Mouse (Mus musculus) cerebellum, postnatal 10 days (tissue): ENCODE measurements around the gene Tet3.

Experiments
- DNase-seq, 2 experiments: peaks; one replicate each; pipeline ENCODE4 v3.0.0; 2021; ENCODE audit warnings: mixed read lengths in 2 of 2

The Tet3 gene

GRCm38 (mm10) chr6:83413686-83414085 lies 45.2 kb downstream of the Tet3 start:
- DNase-seq, result no peak

- no peak for DNase-seq
Observed at GRCm38 (mm10) chr6:83412854-83413401, 46.0 kb downstream of the Tet3 start.

GRCm38 (mm10) chr6:83412362-83412853 lies 46.5 kb downstream of the Tet3 start:
- peak; percentile 59 to 63 for DNase-seq

GRCm38 (mm10) chr6:83411635-83412361 lies 47.1 kb downstream of the Tet3 start:
- DNase-seq, result no peak

GRCm38 (mm10) chr6:83410046-83410706 lies 48.7 kb downstream of the Tet3 start:
- DNase-seq, result peak in 1 of 2 experiments; percentile 38

GRCm38 (mm10) chr6:83408510-83408909 lies 50.4 kb downstream of the Tet3 start:
- no peak for DNase-seq

- DNase-seq, result no peak
Observed at GRCm38 (mm10) chr6:83405511-83406064, 53.3 kb downstream of the Tet3 start.

- no peak for DNase-seq
Observed at GRCm38 (mm10) chr6:83404571-83404970, 54.3 kb downstream of the Tet3 start.

GRCm38 (mm10) chr6:83403481-83403880 lies 55.4 kb downstream of the Tet3 start:
- no peak for DNase-seq

- DNase-seq, result no peak
Observed at GRCm38 (mm10) chr6:83399790-83400189, 59.1 kb downstream of the Tet3 start.

GRCm38 (mm10) chr6:83397728-83398127 lies 61.2 kb downstream of the Tet3 start:
- DNase-seq, result no peak

- peak; percentile 33 to 42 for DNase-seq
Observed at GRCm38 (mm10) chr6:83396711-83397110, 62.2 kb downstream of the Tet3 start.

- DNase-seq, result no peak
Observed at GRCm38 (mm10) chr6:83395544-83396229, 63.2 kb downstream of the Tet3 start.

- no peak for DNase-seq
Observed at GRCm38 (mm10) chr6:83394122-83394521, 64.8 kb downstream of the Tet3 start.

- DNase-seq, result peak; percentile 52 to 63
Observed at GRCm38 (mm10) chr6:83392166-83392780, 66.6 kb downstream of the Tet3 start.

- no peak for DNase-seq
Observed at GRCm38 (mm10) chr6:83385569-83386090, 73.3 kb downstream of the Tet3 start.

GRCm38 (mm10) chr6:83381510-83382491 lies 77.1 kb downstream of the Tet3 start:
- no peak for DNase-seq

GRCm38 (mm10) chr6:83373704-83374300 lies 85.1 kb downstream of the Tet3 start:
- no peak for DNase-seq

GRCm38 (mm10) chr6:83371350-83371749 lies 87.5 kb downstream of the Tet3 start:
- no peak for DNase-seq

- peak; percentile 40 to 53 for DNase-seq
Observed at GRCm38 (mm10) chr6:83370316-83370965, 88.4 kb downstream of the Tet3 start.
